Mouse (Mus musculus) liver, embryonic 14.5 days (tissue): Measurements from ENCODE around the gene Arl15.

Experiments used
- CTCF ChIP-seq: IDR thresholded peaks from 2 replicates; pipeline ENCODE4 v1.5.1; 2016; ENCODE audit warnings: antibody characterized with exemption, low read depth, control low read depth
- EP300 ChIP-seq: IDR thresholded peaks from 2 replicates; pipeline ENCODE4 v1.6.1; 2016; ENCODE audit warnings: antibody characterized with exemption, low read depth

DNA sequence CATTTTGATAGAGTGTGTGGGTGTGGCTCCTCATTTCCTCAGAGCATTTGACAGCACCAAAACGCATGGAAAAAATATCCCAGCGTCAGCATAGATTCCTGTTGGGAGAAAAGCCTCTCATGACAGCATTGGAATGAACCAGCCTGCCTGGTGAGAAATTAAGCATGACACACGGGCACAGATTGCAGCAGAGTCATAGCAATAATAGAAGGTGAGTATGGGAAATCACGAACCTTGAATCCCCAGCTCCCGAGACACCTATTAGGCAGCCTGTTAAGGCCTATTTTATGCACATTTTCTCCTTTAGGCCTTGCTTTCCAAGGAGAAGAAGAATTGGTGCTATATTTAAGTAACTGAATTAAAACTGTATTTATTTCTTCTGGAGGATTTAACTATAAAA lies 8.5 kb upstream of the Arl15 start:
- no peak for TF ChIP-seq CTCF
- TF ChIP-seq EP300: no peak
